Mouse (Mus musculus) intestine, embryonic 14.5 days (tissue): ENCODE measurements around the gene Bcl2l12. TPM values are rescaled to one million over a fixed set of nuclear protein-coding genes. Genes with fewer than 3 reads are reported as not detected.

Experiments used
- ATAC-seq: fragments of 200-750 bp; cut with Nextera tagmentation; replicated peaks from 2 replicates; pipeline ENCODE4 v1.8.0; 2017; ENCODE audit warnings: low read depth, moderate number of reproducible peaks, moderate TSS enrichment, moderate library complexity; ENCODE audit not compliant: low FRiP score, low TSS enrichment
- DNase-seq: peaks from one replicate; pipeline ENCODE4 v3.0.0-alpha.2; 2018; ENCODE audit warnings: low spot score
- H3K27ac ChIP-seq: fragments of 300-500 bp; sonication (generic); 2 replicates; pipeline ENCODE4 v1.5.1; 2014; ENCODE audit warnings: low read depth, mild to moderate bottlenecking, control low read depth
- H3K27me3 ChIP-seq: fragments of 300-500 bp; sonication (generic); replicated peaks from 2 replicates; pipeline ENCODE4 v1.6.1; 2014; ENCODE audit warnings: low read length, control low read depth; ENCODE audit not compliant: control insufficient read depth, insufficient read depth
- H3K36me3 ChIP-seq: fragments of 300-500 bp; sonication (generic); 2 replicates; pipeline ENCODE4 v1.6.1; 2014; ENCODE audit warnings: low read length, control low read depth; ENCODE audit not compliant: control insufficient read depth, insufficient read depth
- H3K4me1 ChIP-seq: fragments of 300-500 bp; sonication (generic); replicated peaks from 2 replicates; pipeline ENCODE4 v1.6.1; 2014; ENCODE audit warnings: low read length, control low read depth, mixed read lengths; ENCODE audit not compliant: control insufficient read depth, insufficient read depth
- H3K4me2 ChIP-seq: fragments of 300-500 bp; sonication (generic); 2 replicates; pipeline ENCODE4 v1.6.1; 2014; ENCODE audit warnings: low read length
- H3K4me3 ChIP-seq: fragments of 300-500 bp; sonication (generic); 2 replicates; pipeline ENCODE4 v1.5.1; 2014; ENCODE audit warnings: low read depth, low read length, control low read depth, mixed read lengths
- H3K9ac ChIP-seq: fragments of 300-500 bp; sonication (generic); 2 replicates; pipeline ENCODE4 v1.6.1; 2014; ENCODE audit warnings: mild to moderate bottlenecking, low read length
- H3K9me3 ChIP-seq: fragments of 300-500 bp; sonication (generic); 2 replicates; pipeline ENCODE4 v1.6.1; 2016; ENCODE audit warnings: low read length, control low read depth; ENCODE audit not compliant: control insufficient read depth
- WGBS: fragments of 180-500 bp; shearing (Covaris S2); extraction: QIAGEN DNeasy Blood & Tissue Kit; methylation state at CpG from one replicate; pipeline ENCODE4 v1.1.7; 2014; 5-methylcytosine and 5-hydroxymethylcytosine counted together
- polyA plus RNA-seq: library from polyadenylated mRNA; unstranded; fragments of >200 nt; fragmentation: Nextera tagmentation; extraction: Ambion mirVana; gene quantifications from 2 replicates; pipeline ENCODE4 v1.2.1, GENCODE M21; 2014

The Bcl2l12 gene
- polyA plus RNA-seq, 1 experiment from 2014 or later, result 54.3 TPM

GRCm38 (mm10) chr7:45035631-45036030, 37.1 kb upstream of the Bcl2l12 start:
- H3K27ac ChIP-seq, result no peak overlapping the region
- no peak overlapping the region for H3K9ac ChIP-seq
- WGBS, result 90% methylated on average over 3 of the region's 3 CpGs
- H3K27me3 ChIP-seq, result no peaks in the 10 kb centered on the region
- H3K36me3 ChIP-seq, result peaks cover 100% of the 10 kb centered on the region
- no peaks in the 10 kb centered on the region for H3K9me3 ChIP-seq
- H3K4me2 ChIP-seq, result no peak overlapping the region
- ATAC-seq (no peak), DNase-seq (no peak)
- H3K4me3 ChIP-seq, result no peak overlapping the region
- no peaks in the 10 kb centered on the region for H3K4me1 ChIP-seq

GRCm38 (mm10) chr7:45033722-45034359, 35.3 kb upstream of the Bcl2l12 start:
- H3K4me1 ChIP-seq, result no peaks in the 10 kb centered on the region
- H3K27ac ChIP-seq, result no peak overlapping the region
- H3K9me3 ChIP-seq, result no peaks in the 10 kb centered on the region
- ATAC-seq (no peak), DNase-seq (no peak)
- no peak overlapping the region for H3K4me3 ChIP-seq
- H3K9ac ChIP-seq, result no peak overlapping the region
- 95% methylated on average over 19 of the region's 19 CpGs for WGBS
- no peak overlapping the region for H3K4me2 ChIP-seq
- H3K36me3 ChIP-seq, result peaks cover 100% of the 10 kb centered on the region
- H3K27me3 ChIP-seq, result no peaks in the 10 kb centered on the region

GRCm38 (mm10) chr7:45030857-45031256, 32.3 kb upstream of the Bcl2l12 start:
- H3K27ac ChIP-seq, result no peak overlapping the region
- ATAC-seq, result no peak
- WGBS, result 93% methylated on average over 8 of the region's 8 CpGs
- H3K9ac ChIP-seq, result no peak overlapping the region
- H3K27me3 ChIP-seq, result no peaks in the 10 kb centered on the region
- H3K4me3 ChIP-seq, result no peak overlapping the region
- DNase-seq, result no peak
- H3K4me1 ChIP-seq, result no peaks in the 10 kb centered on the region
- H3K4me2 ChIP-seq, result no peak overlapping the region
- no peaks in the 10 kb centered on the region for H3K9me3 ChIP-seq
- H3K36me3 ChIP-seq, result peaks cover 92% of the 10 kb centered on the region

GRCm38 (mm10) chr7:45029995-45030394, 31.5 kb upstream of the Bcl2l12 start:
- no peak for DNase-seq
- H3K4me3 ChIP-seq, result no peak overlapping the region

GRCm38 (mm10) chr7:45028351-45028750, 29.8 kb upstream of the Bcl2l12 start:
- Histone ChIP-seq H3K9ac (no peak overlapping the region), H3K27ac (no peak overlapping the region), H3K36me3 (peaks cover 67% of the 10 kb centered on the region), H3K4me2 (no peak overlapping the region), H3K9me3 (no peaks in the 10 kb centered on the region), H3K27me3 (no peaks in the 10 kb centered on the region), H3K4me1 (no peaks in the 10 kb centered on the region), H3K4me3 (no peak overlapping the region)
- WGBS, result 82% methylated on average over 11 of the region's 11 CpGs
- DNase-seq (no peak), ATAC-seq (no peak)

More at GRCm38 (mm10) chr7:45029995-45030394, 31.5 kb upstream of the Bcl2l12 start:
- WGBS, result 89% methylated on average over 6 of the region's 6 CpGs
- no peaks in the 10 kb centered on the region for H3K27me3 ChIP-seq
- peaks cover 83% of the 10 kb centered on the region for H3K36me3 ChIP-seq
- no peaks in the 10 kb centered on the region for H3K4me1 ChIP-seq
- no peak overlapping the region for H3K27ac ChIP-seq
- H3K9me3 ChIP-seq, result no peaks in the 10 kb centered on the region
- ATAC-seq, result no peak
- no peak overlapping the region for H3K9ac ChIP-seq
- H3K4me2 ChIP-seq, result no peak overlapping the region

GRCm38 (mm10) chr7:45027761-45028160, 29.2 kb upstream of the Bcl2l12 start:
- 90% methylated on average over 9 of the region's 9 CpGs for WGBS
- ATAC-seq, result no peak
- H3K9ac ChIP-seq, result no peak overlapping the region
- H3K27ac ChIP-seq, result no peak overlapping the region
- no peaks in the 10 kb centered on the region for H3K4me1 ChIP-seq
- no peaks in the 10 kb centered on the region for H3K9me3 ChIP-seq
- DNase-seq, result no peak
- no peaks in the 10 kb centered on the region for H3K27me3 ChIP-seq
- H3K4me2 ChIP-seq, result no peak overlapping the region
- peaks cover 61% of the 10 kb centered on the region for H3K36me3 ChIP-seq
- no peak overlapping the region for H3K4me3 ChIP-seq

GRCm38 (mm10) chr7:45026256-45026655, 27.7 kb upstream of the Bcl2l12 start:
- DNase-seq, result no peak
- H3K36me3 ChIP-seq, result peaks cover 46% of the 10 kb centered on the region
- no peak for ATAC-seq
- no peaks in the 10 kb centered on the region for H3K27me3 ChIP-seq
- no peaks in the 10 kb centered on the region for H3K4me1 ChIP-seq
- H3K4me3 ChIP-seq, result no peak overlapping the region
- WGBS, result 56% methylated on average over 2 of the region's 2 CpGs
- H3K27ac ChIP-seq, result no peak overlapping the region
- no peak overlapping the region for H3K9ac ChIP-seq
- no peak overlapping the region for H3K4me2 ChIP-seq
- no peaks in the 10 kb centered on the region for H3K9me3 ChIP-seq

GRCm38 (mm10) chr7:45025601-45026220, 27.2 kb upstream of the Bcl2l12 start:
- ATAC-seq (no peak), DNase-seq (no peak)
- H3K4me2 ChIP-seq, result no peak overlapping the region
- H3K4me1 ChIP-seq, result no peaks in the 10 kb centered on the region
- H3K27me3 ChIP-seq, result no peaks in the 10 kb centered on the region
- 75% methylated on average over 8 of the region's 8 CpGs for WGBS
- H3K27ac ChIP-seq, result no peak overlapping the region
- peaks cover 41% of the 10 kb centered on the region for H3K36me3 ChIP-seq
- H3K9me3 ChIP-seq, result no peaks in the 10 kb centered on the region
- no peak overlapping the region for H3K4me3 ChIP-seq
- no peak overlapping the region for H3K9ac ChIP-seq
